Mouse (Mus musculus): ENCODE data around the gene Gm49380. TPM values are rescaled to one million over a fixed set of nuclear protein-coding genes. Genes with fewer than 3 reads are reported as not detected.
A peak's percentile ranks its signal among the peaks of the same experiment; 100 is the strongest.

The Gm49380 gene
- total RNA-seq, 2 experiments from 2014 or later, result 0.51 TPM; not detected in 1

GRCm38 (mm10) chr9:44075276-44075995 lies 37.9 kb downstream of the Gm49380 start:
- no peak for DNase-seq

GRCm38 (mm10) chr9:44074395-44075275 lies 38.7 kb downstream of the Gm49380 start:
- DNase-seq, result peak; percentile 57

GRCm38 (mm10) chr9:44073115-44073514 lies 40.2 kb downstream of the Gm49380 start:
- DNase-seq, result peak; percentile 49

- DNase-seq, result peak; percentile 82
Measured at GRCm38 (mm10) chr9:44072599-44072915, 40.7 kb downstream of the Gm49380 start.

- peak; percentile 56 for DNase-seq
Measured at GRCm38 (mm10) chr9:44071914-44072598, 41.2 kb downstream of the Gm49380 start.

- DNase-seq, result no peak
Measured at GRCm38 (mm10) chr9:44070844-44071231, 42.5 kb downstream of the Gm49380 start.

GRCm38 (mm10) chr9:44070113-44070843 lies 43.0 kb downstream of the Gm49380 start:
- no peak for DNase-seq

GRCm38 (mm10) chr9:44069252-44069651 lies 44.0 kb downstream of the Gm49380 start:
- no peak for DNase-seq

GRCm38 (mm10) chr9:44067960-44068330 lies 45.4 kb downstream of the Gm49380 start:
- no peak for DNase-seq

- DNase-seq, result no peak
Measured at GRCm38 (mm10) chr9:44067241-44067959, 45.9 kb downstream of the Gm49380 start.

- DNase-seq, result peak; percentile 100
Measured at GRCm38 (mm10) chr9:44066785-44067225, 46.5 kb downstream of the Gm49380 start, which contains the start of gene Usp2. Gene Usp2, plus strand, starts transcription at chr9:44067021.

GRCm38 (mm10) chr9:44065177-44065576 lies 48.1 kb downstream of the Gm49380 start:
- no peak for DNase-seq

- no peak for DNase-seq
Measured at GRCm38 (mm10) chr9:44058606-44059005, 54.7 kb downstream of the Gm49380 start.

GRCm38 (mm10) chr9:44053936-44054335 lies 59.4 kb downstream of the Gm49380 start:
- DNase-seq, result no peak

GRCm38 (mm10) chr9:44052855-44053254 lies 60.4 kb downstream of the Gm49380 start:
- no peak for DNase-seq

- no peak for DNase-seq
Measured at GRCm38 (mm10) chr9:44049381-44050165, 63.7 kb downstream of the Gm49380 start.

GRCm38 (mm10) chr9:44048541-44049380 lies 64.5 kb downstream of the Gm49380 start:
- DNase-seq, result no peak

GRCm38 (mm10) chr9:44047571-44048490 lies 65.5 kb downstream of the Gm49380 start:
- no peak for DNase-seq

Measured in adrenal gland, postnatal 10 days (tissue).